13 mouse cellular contexts compared by ENCODE assay signal in the genomic region with DNA sequence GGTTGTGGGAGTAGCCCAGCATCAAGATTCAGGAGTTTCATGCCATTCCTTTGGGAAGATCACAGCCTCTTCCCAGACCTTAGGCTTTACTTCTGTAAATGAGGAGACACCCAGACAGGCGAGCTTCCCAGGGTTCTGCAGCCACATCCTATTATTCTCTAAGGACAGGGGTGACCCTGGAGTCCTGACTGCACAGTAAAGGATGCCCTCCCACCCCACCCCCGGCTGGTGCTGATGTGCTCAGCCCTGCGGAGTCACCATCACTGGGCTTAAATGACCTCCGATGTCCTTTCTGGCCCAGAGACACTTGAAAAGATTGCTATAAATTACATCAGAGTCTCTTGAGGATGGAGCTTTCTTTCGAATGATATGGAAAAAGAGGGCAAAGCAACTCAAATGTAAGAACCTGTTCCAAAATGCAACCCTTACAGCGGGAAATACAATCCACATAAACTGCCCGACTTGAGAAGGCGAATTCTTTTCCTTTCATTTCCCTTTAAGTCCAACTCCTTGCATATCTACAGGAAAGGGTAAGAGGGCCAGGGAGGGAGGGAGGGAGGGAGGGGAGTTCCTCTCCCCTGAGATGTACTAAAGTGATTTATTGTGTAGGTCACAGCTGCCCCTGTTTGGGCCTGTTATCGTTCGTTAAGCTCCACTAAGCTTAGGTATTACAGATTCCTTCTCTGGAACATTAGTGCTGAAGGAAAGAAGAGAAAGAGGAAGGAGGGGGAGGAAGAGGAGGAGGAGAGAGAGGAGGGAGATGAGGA. TPM values are rescaled to one million over a fixed set of nuclear protein-coding genes. Genes with fewer than 3 reads are reported as not detected.
DNase-seq lines count a peak whose midpoint lies in the region; ATAC-seq and TF ChIP-seq lines count a peak whose summit lies in the region.
"Had no signal": no experiment of that assay in that cellular context is flagged by ENCODE, and none has a peak within 500 bp of the region (broad histone marks: within the 10 kb centered on the region; RNA-seq: fewer than 3 reads in every experiment).

No protein-coding gene starts in this region.

- H3K27me3 ChIP-seq in heart, embryonic 10.5 days (ENCODE audit: insufficient read depth, poor library complexity, severe bottlenecking): peaks cover 21% of the 10 kb centered on the region
- H3K27me3 ChIP-seq in liver, embryonic 11.5 days (replicated peaks; ENCODE audit: control insufficient read depth, insufficient read depth, low read length): no peaks in the 10 kb centered on the region
- H3K27me3 ChIP-seq in liver, embryonic 12.5 days (replicated peaks): peaks cover 11% of the 10 kb centered on the region
- H3K27me3 ChIP-seq in limb, embryonic 14.5 days (ENCODE audit: control insufficient read depth, insufficient read depth, low read length): no peaks in the 10 kb centered on the region

- H3K27ac ChIP-seq in heart, embryonic 10.5 days: peak overlapping the region; percentile 47; the same call in 1 of the 2 replicates
- H3K27ac ChIP-seq in liver, embryonic 11.5 days (ENCODE audit: low read depth, low read length): no peak overlapping the region
- no peak overlapping the region for H3K27ac ChIP-seq in liver, embryonic 12.5 days
- no peak overlapping the region for H3K27ac ChIP-seq in limb, embryonic 14.5 days (replicated peaks; ENCODE audit: low read depth, low read length)

- TF ChIP-seq POLR2A in limb, embryonic 14.5 days (IDR thresholded peaks at IDR 0.05; ENCODE audit: borderline replicate concordance, extremely low read depth, insufficient read depth, insufficient read length): no peak

- 0 out of 2 replicates have a peak overlapping the region, but pooled peaks have one; percentile 5 for H3K4me2 ChIP-seq in liver, embryonic 11.5 days
- H3K4me2 ChIP-seq in liver, embryonic 12.5 days: no peak overlapping the region
- peak overlapping the region; percentile 4; the same call in 1 of the 2 replicates for H3K4me2 ChIP-seq in limb, embryonic 14.5 days (replicated peaks; ENCODE audit: low read depth, low read length, severe bottlenecking)

- peaks cover 22% of the 10 kb centered on the region for H3K4me1 ChIP-seq in heart, embryonic 10.5 days
- H3K4me1 ChIP-seq in liver, embryonic 11.5 days (replicated peaks; ENCODE audit: control insufficient read depth, insufficient read depth, low read length): no peaks in the 10 kb centered on the region
- no peaks in the 10 kb centered on the region for H3K4me1 ChIP-seq in liver, embryonic 12.5 days
- H3K4me1 ChIP-seq in limb, embryonic 14.5 days (ENCODE audit: control insufficient read depth, insufficient read depth, low read length): peaks cover 17% of the 10 kb centered on the region

- no peaks in the 10 kb centered on the region for H3K9me3 ChIP-seq in heart, embryonic 10.5 days
- H3K9me3 ChIP-seq in liver, embryonic 11.5 days (ENCODE audit: control insufficient read depth, low read length): no peaks in the 10 kb centered on the region
- H3K9me3 ChIP-seq in liver, embryonic 12.5 days (replicated peaks): no peaks in the 10 kb centered on the region
- no peaks in the 10 kb centered on the region for H3K9me3 ChIP-seq in limb, embryonic 14.5 days (ENCODE audit: control insufficient read depth, low read length)

- WGBS in heart, embryonic 10.5 days: 22% methylated on average over 10 of the region's 10 CpGs
- 21% methylated on average over 10 of the region's 10 CpGs for WGBS in liver, embryonic 11.5 days
- 31% methylated on average over 10 of the region's 10 CpGs for WGBS in liver, embryonic 12.5 days (ENCODE audit: insufficient replicate concordance)
- WGBS in limb, embryonic 14.5 days: 13% methylated on average over 10 of the region's 10 CpGs

- H3K9ac ChIP-seq in liver, embryonic 11.5 days (ENCODE audit: low read depth, low read length): no peak overlapping the region
- H3K9ac ChIP-seq in liver, embryonic 12.5 days: no peak overlapping the region
- H3K9ac ChIP-seq in limb, embryonic 14.5 days (ENCODE audit: low read depth, low read length, severe bottlenecking): no peak overlapping the region

- no peaks in the 10 kb centered on the region for H3K36me3 ChIP-seq in heart, embryonic 10.5 days
- no peaks in the 10 kb centered on the region for H3K36me3 ChIP-seq in liver, embryonic 11.5 days (ENCODE audit: control insufficient read depth, insufficient read depth, low read length)
- H3K36me3 ChIP-seq in liver, embryonic 12.5 days: no peaks in the 10 kb centered on the region
- H3K36me3 ChIP-seq in limb, embryonic 14.5 days (ENCODE audit: control insufficient read depth, insufficient read depth, low read length): no peaks in the 10 kb centered on the region

- no peak for DNase-seq in heart, embryonic 10.5 days (ENCODE audit: low spot score)
- no peak for DNase-seq in heart, adult 18-20 months
- DNase-seq in liver, embryonic 11.5 days (ENCODE audit: low spot score): no peak
- DNase-seq in embryo, embryonic 9.5 days (ENCODE audit: extremely low spot score): peak; percentile 58
- peak; percentile 38 for DNase-seq in limb, embryonic 14.5 days (ENCODE audit: low spot score)
- DNase-seq in gastrocnemius, postnatal 10 days: no peak
- DNase-seq in lung, postnatal 4 days: no peak
- DNase-seq: cerebellum, postnatal 36 days; liver; right cerebral cortex, postnatal 25 days; thymus, adult 2 months had no signal

- ATAC-seq in liver, embryonic 11.5 days (replicated peaks; ENCODE audit: low FRiP score): no peak
- ATAC-seq in liver, embryonic 12.5 days: no peak
- peak; percentile 32; the same call in 1 of the 2 replicates for ATAC-seq in limb, embryonic 14.5 days (ENCODE audit: low FRiP score, low read depth)
- ATAC-seq: inflammation-experienced regulatory T-cells, adult 6 months had no signal

- no peak overlapping the region for H3K4me3 ChIP-seq in heart, embryonic 10.5 days
- no peak overlapping the region for H3K4me3 ChIP-seq in liver, embryonic 11.5 days (ENCODE audit: low read depth, low read length)
- H3K4me3 ChIP-seq in liver, embryonic 12.5 days: no peak overlapping the region
- no peak overlapping the region for H3K4me3 ChIP-seq in limb, embryonic 14.5 days (replicated peaks; ENCODE audit: low read length)

RNA-seq across cellular contexts. Expression of a gene that starts 38.1 kb away (rescaled TPM):
- 25.1 and 35.2 TPM in 2 replicates for polyA plus RNA-seq in heart, embryonic 10.5 days (2016; fragmentation: Nextera tagmentation; extraction: Ambion mirVana)
- 10 to 100 TPM; 14.8 to 18.7 TPM for total RNA-seq in heart, adult 18-20 months (2021)
- 22.6 and 25.3 TPM in 2 replicates for polyA plus RNA-seq in liver, embryonic 11.5 days (2014; fragmentation: Nextera tagmentation; extraction: Ambion mirVana)
- 12.5 and 12.7 TPM in 2 replicates for polyA plus RNA-seq in liver, embryonic 12.5 days (2016; fragmentation: Nextera tagmentation; extraction: Ambion mirVana)
- polyA plus RNA-seq in limb, embryonic 14.5 days (2012; rRNA removed): 143 and 188 TPM in 2 replicates
- 71.9 and 73.4 TPM in 2 replicates for polyA plus RNA-seq in limb, embryonic 14.5 days (2014; fragmentation: Nextera tagmentation; extraction: Ambion mirVana)
- total RNA-seq in gastrocnemius, postnatal 10 days (2021): 10 to 100 TPM; 19.1 to 24.6 TPM

Comparison
In these comparisons a context has a peak if more than half of its experiments do, and no peak if none do; other contexts are left out.
1. DNase-seq: peak in embryo, embryonic 9.5 days (single experiment) and limb, embryonic 14.5 days (single experiment); none in heart, embryonic 10.5 days (single experiment), heart, adult 18-20 months (0 of 2), liver, embryonic 11.5 days (single experiment), gastrocnemius, postnatal 10 days (single experiment) and lung, postnatal 4 days (0 of 2).